Mouse (Mus musculus): ENCODE measurements around the gene Fam234b.

Fam234b gene

DNA sequence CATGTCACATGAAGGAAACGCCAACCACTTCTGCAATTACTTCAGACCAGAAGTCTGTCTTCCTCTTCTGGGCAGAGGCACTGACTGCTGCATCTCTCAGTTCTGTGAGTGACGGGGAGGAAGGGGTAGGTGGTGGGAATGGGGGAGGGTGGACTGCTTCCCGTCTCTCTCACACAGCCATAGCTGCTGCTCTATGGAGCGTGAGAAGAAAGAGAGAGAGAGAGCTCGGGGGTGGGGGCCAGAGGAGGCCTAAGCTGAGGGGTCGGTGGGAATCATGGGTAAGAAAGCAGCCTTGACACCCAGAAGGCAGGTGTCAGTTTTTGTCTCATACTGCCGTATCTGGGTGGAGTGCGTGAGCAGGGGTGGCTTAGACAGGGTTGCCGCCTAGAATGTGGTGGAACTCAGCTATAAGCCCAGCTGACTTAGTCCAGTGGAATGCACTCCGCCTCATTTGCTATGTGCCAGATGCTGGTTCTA lies 30.7 kb downstream of the Fam234b start:
- no peak for DNase-seq (ENCODE audit: low spot score)

DNA sequence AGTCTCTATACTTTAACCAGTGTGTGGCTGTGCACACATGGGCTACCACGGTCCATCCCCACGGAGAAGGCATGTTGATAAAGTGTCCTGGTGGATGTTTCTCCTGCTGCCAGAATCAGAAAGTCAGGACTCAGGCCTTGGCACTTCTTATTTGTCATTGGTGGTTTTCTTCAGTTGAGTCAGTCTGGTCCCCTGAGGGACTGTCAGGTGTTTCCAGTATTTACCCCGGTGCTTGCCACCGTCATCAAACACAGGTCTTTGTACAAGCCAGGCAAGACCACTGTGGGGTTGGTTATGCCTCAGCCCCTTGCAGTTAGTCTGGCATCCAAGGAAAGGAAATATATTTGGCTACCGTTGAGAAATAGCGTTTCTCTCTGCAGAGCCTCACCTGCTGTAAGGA lies 32.8 kb downstream of the Fam234b start:
- DNase-seq (ENCODE audit: low spot score), result no peak

DNA sequence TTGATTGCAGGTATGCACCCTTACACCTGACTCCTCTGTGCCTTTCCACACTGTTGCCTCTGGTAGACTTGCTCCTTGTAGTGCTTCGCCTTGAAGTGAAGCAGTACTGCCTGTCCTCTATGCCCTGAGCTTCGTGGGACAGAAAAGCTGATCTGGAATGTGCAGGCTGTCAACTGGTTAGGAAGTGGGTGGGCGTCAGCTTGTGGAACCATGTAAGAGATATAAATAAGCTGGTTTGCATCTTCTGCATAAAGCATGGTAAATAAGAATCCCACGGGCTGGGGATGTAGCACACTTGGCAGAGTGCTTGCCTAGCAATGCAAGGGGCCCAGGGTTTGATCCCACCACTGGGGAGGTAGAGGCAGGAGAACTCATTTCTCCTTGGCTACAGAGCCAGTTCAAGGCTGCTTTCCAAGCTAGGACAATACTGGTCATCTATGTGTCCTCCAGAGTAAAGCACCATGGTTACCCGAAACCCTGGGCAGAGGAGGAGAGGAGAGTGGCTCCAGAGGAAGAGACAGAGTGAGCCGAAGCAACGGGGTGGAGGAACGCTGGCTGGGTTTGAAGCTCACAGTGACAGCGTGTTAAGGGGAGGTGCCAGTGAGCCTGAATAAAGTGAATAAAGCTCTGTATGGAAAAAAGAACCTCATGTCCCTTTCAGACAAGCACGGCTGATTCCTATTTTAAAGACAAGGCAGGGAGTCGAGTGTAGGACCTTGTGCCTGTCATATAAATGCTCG lies 34.8 kb downstream of the Fam234b start:
- DNase-seq (ENCODE audit: low spot score), result no peak

- no peak for DNase-seq (ENCODE audit: low spot score)
These were observed 38.0 kb downstream of the Fam234b start for GRCm38 (mm10) chr6:135235742-135236141.

DNA sequence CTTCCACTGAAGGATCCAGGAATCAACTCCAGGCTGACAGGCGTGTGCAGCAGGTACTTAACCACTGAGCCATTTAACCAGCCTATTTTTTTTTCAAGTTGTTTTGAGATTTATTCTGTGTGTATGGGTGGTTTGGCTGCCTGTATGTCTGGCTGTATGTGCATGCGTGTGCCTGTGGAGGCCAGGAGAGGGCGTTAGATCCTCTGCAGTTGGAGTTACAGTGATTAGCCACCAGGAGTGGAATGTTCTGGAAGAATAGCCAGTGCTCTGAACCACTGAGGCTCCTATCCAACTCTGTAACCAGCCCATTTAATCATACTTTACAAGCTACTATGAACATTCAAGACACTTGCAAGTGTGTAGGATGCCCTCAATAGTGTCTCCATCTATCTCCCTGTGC lies 38.8 kb downstream of the Fam234b start:
- DNase-seq (ENCODE audit: low spot score), result no peak

DNA sequence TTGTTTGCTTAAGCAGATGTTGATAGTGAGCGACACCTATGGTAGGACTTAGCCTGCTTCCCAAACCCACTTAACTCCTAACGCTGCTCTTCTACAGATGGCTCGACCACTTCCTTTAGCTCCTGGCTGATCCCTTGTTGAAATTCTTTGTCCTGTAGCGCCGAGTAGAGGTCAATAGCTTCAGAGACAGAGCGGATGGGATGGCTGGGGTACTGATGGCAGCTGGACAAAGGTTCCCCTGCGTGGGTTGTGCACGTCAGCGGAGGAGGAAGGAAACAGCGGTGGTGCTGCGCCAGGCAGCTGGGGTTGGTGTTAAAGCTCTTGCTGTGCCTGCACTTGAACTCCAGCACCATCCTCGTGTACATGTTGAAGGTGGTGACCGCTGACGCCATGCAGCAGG lies 39.5 kb downstream of the Fam234b start:
- no peak for DNase-seq (ENCODE audit: low spot score)

DNA sequence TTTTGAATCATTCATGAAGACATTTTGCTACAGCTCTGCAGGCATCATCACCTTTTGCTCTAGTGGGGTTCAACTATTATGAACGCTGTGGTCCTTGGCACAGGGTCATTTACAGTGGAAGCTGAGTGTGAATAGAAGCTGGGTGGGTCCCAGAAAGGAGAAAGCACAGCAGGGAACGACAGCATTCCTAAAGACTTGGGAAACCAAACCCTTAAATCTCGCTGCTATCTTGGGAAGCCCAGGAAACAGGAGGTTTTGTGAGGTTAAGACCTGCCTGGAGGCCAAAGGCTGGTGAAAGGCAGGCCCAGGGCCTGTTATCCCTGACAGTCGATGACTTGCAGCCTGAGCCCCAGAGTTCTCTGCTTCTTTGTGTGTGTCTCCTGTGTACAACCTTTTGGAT lies 40.4 kb downstream of the Fam234b start:
- no peak for DNase-seq (ENCODE audit: low spot score)

DNA sequence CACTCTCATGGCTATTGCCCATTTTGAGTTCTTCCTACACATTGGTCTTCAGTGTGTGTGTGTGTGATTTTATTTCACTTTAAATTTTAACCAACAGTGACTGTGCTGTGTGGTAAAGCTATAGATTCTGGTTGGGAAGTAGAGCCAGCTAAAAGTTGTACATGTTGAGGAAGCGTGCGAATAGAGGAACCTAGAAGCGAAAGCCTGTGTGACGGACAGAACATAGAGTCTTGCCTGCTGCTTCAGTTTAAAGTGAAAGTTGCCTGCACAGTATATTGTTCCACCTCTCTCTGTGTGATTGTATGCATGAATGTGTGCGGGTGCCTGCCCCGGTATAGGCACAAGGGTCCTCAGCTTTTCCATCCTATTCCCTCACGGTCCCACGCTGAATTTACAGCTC lies 42.6 kb downstream of the Fam234b start:
- DNase-seq (ENCODE audit: low spot score), result no peak

- no peak for DNase-seq (ENCODE audit: low spot score)
These were observed 47.8 kb downstream of the Fam234b start for GRCm38 (mm10) chr6:135245586-135245985.

DNA sequence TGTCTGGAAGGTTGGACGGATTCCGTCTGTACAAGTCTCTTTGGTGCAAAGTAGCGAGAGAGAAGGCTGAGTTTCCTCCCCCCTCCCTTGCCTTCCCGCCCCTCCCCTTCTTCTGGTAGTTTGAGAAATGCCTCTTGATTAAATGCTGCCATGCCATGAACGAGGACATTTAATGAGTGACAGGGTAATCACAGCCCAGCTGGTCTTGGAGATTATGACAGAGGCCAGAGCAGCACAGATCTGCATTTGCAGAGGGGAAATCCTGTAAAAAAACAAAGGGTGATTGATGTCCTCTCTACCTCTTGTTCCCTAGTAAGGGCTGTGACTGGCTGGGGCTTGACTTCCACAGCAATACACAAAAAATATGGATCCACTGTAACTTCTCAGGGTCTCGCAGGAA lies 50.1 kb downstream of the Fam234b start:
- no peak for DNase-seq (ENCODE audit: low spot score)

- DNase-seq (ENCODE audit: low spot score), result peak; percentile 61
These were observed 52.2 kb downstream of the Fam234b start for GRCm38 (mm10) chr6:135249846-135250531.

DNA sequence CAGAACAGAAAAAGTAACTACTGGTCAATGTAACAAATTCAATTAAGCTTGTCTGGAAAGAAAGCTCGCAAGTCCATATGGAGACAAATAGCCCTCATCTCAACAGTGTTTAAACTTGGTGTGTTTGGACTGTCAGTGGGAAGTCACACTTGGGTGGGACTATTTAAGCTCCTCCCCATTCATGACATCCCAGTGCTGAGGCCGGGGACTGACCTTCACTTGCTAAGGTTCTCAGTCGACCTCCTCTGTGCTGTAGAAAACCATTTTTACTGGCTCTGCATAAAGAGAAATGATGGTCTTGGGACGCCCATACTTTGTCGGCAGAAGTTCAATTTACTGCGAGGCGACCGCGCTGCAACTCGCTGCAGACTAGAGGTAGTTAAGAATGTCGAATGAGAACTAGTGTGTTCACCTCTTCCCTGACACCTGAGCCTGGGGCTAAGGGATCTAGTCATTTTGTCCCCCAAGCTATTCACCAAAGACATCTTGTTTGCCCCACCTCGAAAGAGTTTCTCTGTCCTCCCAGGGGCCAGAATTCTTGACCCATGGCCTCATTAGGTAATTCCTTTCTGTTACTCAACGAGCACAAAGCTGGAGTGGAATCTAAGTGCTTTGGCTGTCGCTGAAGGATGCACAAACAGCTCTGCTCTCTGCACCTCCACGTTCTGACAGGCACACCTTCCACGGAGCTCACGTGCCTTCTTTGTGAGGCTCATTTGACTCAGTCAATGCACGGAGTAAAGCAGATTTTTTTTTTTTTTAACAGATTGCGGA lies 53.3 kb downstream of the Fam234b start:
- no peak for DNase-seq (ENCODE audit: low spot score)

- DNase-seq (ENCODE audit: low spot score), result no peak
These were observed 54.3 kb downstream of the Fam234b start for GRCm38 (mm10) chr6:135251849-135252727.

DNA sequence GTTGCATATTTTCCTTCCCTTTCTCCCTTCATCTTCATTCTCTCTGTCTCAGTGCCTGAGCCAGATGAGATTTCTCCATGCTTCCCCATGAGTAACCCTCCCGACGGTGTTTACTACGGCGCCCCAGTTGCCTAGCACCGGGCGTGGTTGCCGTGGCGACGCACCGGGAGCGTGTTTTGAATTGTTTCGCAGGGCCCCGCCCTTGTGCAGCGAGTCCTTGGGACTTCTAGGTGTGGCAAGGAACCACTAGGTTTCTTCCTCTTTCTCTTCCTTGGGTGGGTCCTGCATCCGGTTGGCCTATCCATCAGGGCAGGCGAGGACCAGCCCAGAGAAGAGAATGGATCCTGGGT lies 54.9 kb downstream of the Fam234b start:
- peak; percentile 83 for DNase-seq (ENCODE audit: low spot score)

DNA sequence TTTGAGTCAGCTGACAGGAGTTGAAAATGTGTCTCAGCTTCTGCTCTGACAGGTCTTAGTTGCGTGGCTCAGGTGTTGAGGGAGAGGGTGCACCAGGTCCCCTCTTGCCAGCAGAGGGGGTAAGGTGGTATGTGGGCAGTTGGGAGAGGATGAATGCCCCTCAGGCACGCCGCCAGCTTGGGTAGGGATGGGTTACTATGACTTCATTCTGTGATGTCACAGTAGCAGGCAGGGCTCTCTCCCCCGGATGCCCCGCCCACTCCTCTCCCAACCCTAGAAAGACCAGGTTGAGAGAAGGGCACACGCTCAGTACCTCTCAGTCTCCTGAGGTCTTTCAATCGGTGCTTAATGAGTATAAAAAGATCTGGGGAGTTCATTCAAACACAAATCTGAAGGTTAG lies 56.4 kb downstream of the Fam234b start, which contains the start of gene Gsg1:
Gene Gsg1 (minus strand): TSS at position 199 of the 400 bp plus-strand sequence.
- no peak for DNase-seq (ENCODE audit: low spot score)

- no peak for DNase-seq (ENCODE audit: low spot score)
These were observed 62.7 kb downstream of the Fam234b start for GRCm38 (mm10) chr6:135260435-135260834.

DNA sequence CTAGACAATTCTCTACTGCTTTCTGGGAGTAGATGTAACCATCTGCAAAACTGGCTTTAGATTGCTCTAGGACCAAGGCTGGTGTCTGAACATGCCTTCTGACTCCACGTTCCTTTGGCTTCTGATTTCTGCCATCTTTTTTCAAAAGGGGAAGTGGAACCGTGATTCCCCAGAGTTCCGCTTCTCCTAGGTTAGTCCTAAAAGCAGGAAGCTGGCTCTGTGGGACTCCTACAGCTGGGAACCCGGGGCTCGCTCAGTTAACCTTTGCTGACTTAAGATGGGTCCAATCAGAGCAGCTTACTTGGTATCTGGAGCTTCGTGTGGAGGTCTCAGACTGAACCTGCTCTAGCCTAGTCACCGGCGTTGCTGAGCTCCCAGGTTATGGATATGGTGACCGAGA lies 63.3 kb downstream of the Fam234b start:
- no peak for DNase-seq (ENCODE audit: low spot score)

- no peak for DNase-seq (ENCODE audit: low spot score)
These were observed 64.8 kb downstream of the Fam234b start for GRCm38 (mm10) chr6:135262565-135262964.

DNA sequence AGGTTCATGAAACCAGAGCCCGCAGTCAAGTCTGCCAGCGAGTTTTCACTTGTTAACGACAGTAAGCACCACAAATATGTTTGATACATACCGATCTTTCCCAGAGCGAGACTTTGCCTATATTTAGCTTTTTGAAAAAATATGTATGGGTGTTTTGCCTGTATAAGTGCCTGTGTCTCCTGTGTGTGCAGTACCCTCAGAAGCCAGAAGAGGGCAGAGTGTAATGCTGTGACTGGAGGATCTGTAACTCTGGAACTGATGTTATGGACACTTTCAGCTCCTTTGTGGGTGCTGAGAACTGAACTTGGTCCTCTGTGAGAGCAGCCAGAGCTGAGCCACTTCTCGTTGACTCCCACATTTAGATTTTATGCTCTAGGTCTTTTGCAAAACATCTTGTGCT lies 66.4 kb downstream of the Fam234b start:
- DNase-seq (ENCODE audit: low spot score), result no peak

GRCm38 (mm10) chr6:135266056-135266455 lies 68.3 kb downstream of the Fam234b start:
- no peak for DNase-seq (ENCODE audit: low spot score)

DNA sequence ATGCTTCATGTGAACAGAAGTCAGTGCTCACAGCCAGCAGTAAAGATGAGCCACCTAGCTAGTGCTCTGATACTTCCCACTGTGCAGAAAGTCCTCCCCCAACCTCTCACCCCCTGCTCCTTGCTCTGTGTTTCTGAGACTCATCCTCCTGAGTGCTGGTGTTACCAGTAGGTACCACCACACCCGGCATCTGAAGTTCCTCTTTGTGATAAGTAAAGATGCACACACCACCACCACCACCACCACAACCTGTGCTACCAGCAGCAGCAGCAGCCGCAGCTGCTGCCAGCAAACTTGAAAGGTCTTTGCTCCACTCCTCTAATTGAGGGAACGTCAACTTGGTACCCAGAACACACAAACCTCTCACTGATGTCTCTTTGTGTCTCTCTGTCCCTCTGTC lies 69.4 kb downstream of the Fam234b start:
- no peak for DNase-seq (ENCODE audit: low spot score)

- DNase-seq (ENCODE audit: low spot score), result no peak
These were observed 70.6 kb downstream of the Fam234b start for GRCm38 (mm10) chr6:135268392-135268791.

Measured in ovary, postnatal 36 days (tissue).